In the genomic region with DNA sequence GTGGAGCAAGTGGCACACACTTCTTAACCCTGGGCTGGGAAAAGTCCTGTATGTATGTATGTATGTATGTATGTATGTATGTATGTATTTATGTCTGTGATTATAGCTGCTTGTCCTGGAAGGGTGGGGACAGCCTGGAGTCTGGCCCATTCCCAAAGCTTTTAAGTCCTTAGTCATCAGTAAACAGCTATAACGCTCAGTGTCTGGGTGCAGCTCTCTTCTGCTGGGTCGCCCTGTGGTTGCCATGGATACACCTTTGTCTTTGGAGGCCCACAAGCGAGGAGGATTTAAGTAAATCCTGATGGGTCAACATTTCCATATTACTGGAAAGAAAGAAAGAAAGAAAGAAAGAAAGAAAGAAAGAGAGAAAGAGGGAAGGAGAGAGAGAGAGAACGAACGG, we compare ENCODE assay signal across 16 mouse cellular contexts.
DNase-seq lines count a peak whose midpoint lies in the region; ATAC-seq lines count a peak whose summit lies in the region.
"Had no signal": no experiment of that assay in that cellular context is flagged by ENCODE, and none has a peak within 500 bp of the region (broad histone marks: within the 10 kb centered on the region; RNA-seq: fewer than 3 reads in every experiment).

No protein-coding gene starts in this region.

- ATAC-seq in embryonic facial prominence, embryonic 11.5 days (replicated peaks; ENCODE audit: insufficient number of reproducible peaks, low FRiP score, low TSS enrichment, low read depth) = no peak
- ATAC-seq in hindbrain, embryonic 12.5 days (ENCODE audit: low FRiP score) = peak; percentile 67; the same call in 1 of the 2 replicates
- ATAC-seq in midbrain, embryonic 15.5 days (replicated peaks) = peak; percentile 66
- ATAC-seq: intestine, embryonic 15.5 days had no signal

- no peaks in the 10 kb centered on the region for H3K27me3 ChIP-seq in embryonic facial prominence, embryonic 11.5 days (ENCODE audit: control insufficient read depth, insufficient read depth, low read length)
- H3K27me3 ChIP-seq in embryonic facial prominence, embryonic 10.5 days (replicated peaks; ENCODE audit: low read depth, poor library complexity, severe bottlenecking) = no peaks in the 10 kb centered on the region
- H3K27me3 ChIP-seq in hindbrain, embryonic 12.5 days = no peaks in the 10 kb centered on the region
- no peaks in the 10 kb centered on the region for H3K27me3 ChIP-seq in midbrain, embryonic 15.5 days (replicated peaks)
- H3K27me3 ChIP-seq: intestine, embryonic 15.5 days had no signal

- H3K4me1 ChIP-seq in embryonic facial prominence, embryonic 11.5 days (ENCODE audit: control insufficient read depth, insufficient read depth, low read length) = no peaks in the 10 kb centered on the region
- peaks cover 18% of the 10 kb centered on the region for H3K4me1 ChIP-seq in embryonic facial prominence, embryonic 10.5 days
- peaks cover 20% of the 10 kb centered on the region for H3K4me1 ChIP-seq in hindbrain, embryonic 12.5 days
- H3K4me1 ChIP-seq in midbrain, embryonic 15.5 days = peaks cover 18% of the 10 kb centered on the region
- H3K4me1 ChIP-seq: intestine, embryonic 15.5 days had no signal

- no peaks in the 10 kb centered on the region for H3K36me3 ChIP-seq in embryonic facial prominence, embryonic 11.5 days (replicated peaks; ENCODE audit: control insufficient read depth, insufficient read depth, low read depth, low read length)
- H3K36me3 ChIP-seq in embryonic facial prominence, embryonic 10.5 days (replicated peaks) = no peaks in the 10 kb centered on the region
- H3K36me3 ChIP-seq in hindbrain, embryonic 12.5 days = no peaks in the 10 kb centered on the region
- H3K36me3 ChIP-seq in midbrain, embryonic 15.5 days (replicated peaks) = no peaks in the 10 kb centered on the region
- H3K36me3 ChIP-seq: intestine, embryonic 15.5 days had no signal

- WGBS in embryonic facial prominence, embryonic 11.5 days = 27% methylated on average over 5 of the region's 5 CpGs
- 23% methylated on average over 5 of the region's 5 CpGs for WGBS in embryonic facial prominence, embryonic 10.5 days
- 19% methylated on average over 5 of the region's 5 CpGs for WGBS in hindbrain, embryonic 12.5 days
- 6% methylated on average over 5 of the region's 5 CpGs for WGBS in midbrain, embryonic 15.5 days

- H3K4me3 ChIP-seq in embryonic facial prominence, embryonic 11.5 days (ENCODE audit: low read depth, low read length) = no peak overlapping the region
- H3K4me3 ChIP-seq in embryonic facial prominence, embryonic 10.5 days = no peak overlapping the region
- no peak overlapping the region for H3K4me3 ChIP-seq in hindbrain, embryonic 12.5 days
- H3K4me3 ChIP-seq in midbrain, embryonic 15.5 days = no peak overlapping the region
- H3K4me3 ChIP-seq: intestine, embryonic 15.5 days had no signal

- no peak overlapping the region for H3K27ac ChIP-seq in embryonic facial prominence, embryonic 11.5 days (replicated peaks; ENCODE audit: low read depth, low read length)
- H3K27ac ChIP-seq in embryonic facial prominence, embryonic 10.5 days (replicated peaks) = no peak overlapping the region
- peak overlapping the region; percentile 55; the same call in 1 of the 2 replicates for H3K27ac ChIP-seq in hindbrain, embryonic 12.5 days
- H3K27ac ChIP-seq in midbrain, embryonic 15.5 days = 0 out of 2 replicates have a peak overlapping the region, but pooled peaks have one; percentile 38
- H3K27ac ChIP-seq: intestine, embryonic 15.5 days had no signal

- no peaks in the 10 kb centered on the region for H3K9me3 ChIP-seq in embryonic facial prominence, embryonic 11.5 days (replicated peaks; ENCODE audit: control insufficient read depth, low read length)
- no peaks in the 10 kb centered on the region for H3K9me3 ChIP-seq in embryonic facial prominence, embryonic 10.5 days
- H3K9me3 ChIP-seq in hindbrain, embryonic 12.5 days (replicated peaks) = no peaks in the 10 kb centered on the region
- H3K9me3 ChIP-seq in midbrain, embryonic 15.5 days = no peaks in the 10 kb centered on the region
- H3K9me3 ChIP-seq: intestine, embryonic 15.5 days had no signal

- no peak overlapping the region for H3K9ac ChIP-seq in embryonic facial prominence, embryonic 11.5 days (replicated peaks; ENCODE audit: low read length)
- no peak overlapping the region for H3K9ac ChIP-seq in hindbrain, embryonic 12.5 days
- H3K9ac ChIP-seq in midbrain, embryonic 15.5 days = no peak overlapping the region
- H3K9ac ChIP-seq: intestine, embryonic 15.5 days had no signal

- peak; percentile 22 for DNase-seq in embryonic facial prominence, embryonic 11.5 days (ENCODE audit: low spot score)
- DNase-seq in embryonic facial prominence, embryonic 10.5 days (ENCODE audit: low spot score) = no peak
- peak; percentile 19 for DNase-seq in ES-CJ7 (ENCODE audit: low read depth, low spot score)
- DNase-seq in layer of hippocampus, postnatal 14 days (ENCODE audit: low spot score in 2 of 2) = no peak
- no peak for DNase-seq in spleen, postnatal 36 days (ENCODE audit: low spot score in 2 of 2)
- DNase-seq in kidney, postnatal 36 days = no peak
- DNase-seq: adrenal gland, postnatal 14 days; cerebellum, postnatal 36 days; heart, adult 11 months; lung, postnatal 10 days; right cerebral cortex, postnatal 25 days; thymus, adult 2 months had no signal

- H3K4me2 ChIP-seq in embryonic facial prominence, embryonic 11.5 days (ENCODE audit: low read depth, low read length) = no peak overlapping the region
- no peak overlapping the region for H3K4me2 ChIP-seq in hindbrain, embryonic 12.5 days (replicated peaks)
- H3K4me2 ChIP-seq in midbrain, embryonic 15.5 days = no peak overlapping the region; the same call in 1 of the 2 replicates
- H3K4me2 ChIP-seq: intestine, embryonic 15.5 days; liver, embryonic 11.5 days had no signal

Comparison
In these comparisons a context has a peak if more than half of its experiments do, and no peak if none do; other contexts are left out.
1. DNase-seq: peak in embryonic facial prominence, embryonic 11.5 days (single experiment) and ES-CJ7 (single experiment); none in embryonic facial prominence, embryonic 10.5 days (single experiment), layer of hippocampus, postnatal 14 days (0 of 2), spleen, postnatal 36 days (0 of 2) and kidney, postnatal 36 days (0 of 2).
2. H3K27ac ChIP-seq: peak in hindbrain, embryonic 12.5 days (single experiment) and midbrain, embryonic 15.5 days (single experiment); none in embryonic facial prominence, embryonic 11.5 days (single experiment) and embryonic facial prominence, embryonic 10.5 days (single experiment).